Mouse (Mus musculus) ES-Bruce4 (cell line): ENCODE measurements around the gene Zscan4-ps3. TPM values are rescaled to one million over a fixed set of nuclear protein-coding genes. Genes with fewer than 3 reads are reported as not detected.
"Not testable (repeated sequence)": the region's sequence is repeated elsewhere in the genome, so short reads cannot be mapped to it uniquely, and the experiment has no call there.

ENCODE experiments used
- H3K27ac ChIP-seq: 2 replicates; pipeline ENCODE4 v1.5.1; 2012; ENCODE audit warnings: low read length, inconsistent platforms; ENCODE audit not compliant: insufficient read depth
- H3K27me3 ChIP-seq: 2 replicates; pipeline ENCODE4 v1.6.1; 2012; ENCODE audit warnings: mild to moderate bottlenecking, low read length, inconsistent platforms; ENCODE audit not compliant: control insufficient read depth, poor library complexity, insufficient read depth, severe bottlenecking
- H3K36me3 ChIP-seq: 2 replicates; pipeline ENCODE4 v1.6.1; 2012; ENCODE audit warnings: inconsistent platforms, mild to moderate bottlenecking, low read length, moderate library complexity; ENCODE audit not compliant: control insufficient read depth, poor library complexity, insufficient read depth, severe bottlenecking
- H3K4me1 ChIP-seq: one replicate; pipeline ENCODE4 v1.8.1; 2011; ENCODE audit warnings: low read length; ENCODE audit not compliant: control insufficient read depth, insufficient read depth
- H3K4me3 ChIP-seq: 2 replicates; pipeline ENCODE4 v1.5.1; 2011; ENCODE audit warnings: low read depth, mild to moderate bottlenecking, low read length
- H3K9ac ChIP-seq: 2 replicates; pipeline ENCODE4 v1.6.1; 2012; ENCODE audit warnings: low read depth, mild to moderate bottlenecking, inconsistent platforms; ENCODE audit not compliant: poor library complexity, severe bottlenecking
- H3K9me3 ChIP-seq: replicated peaks from 2 replicates; pipeline ENCODE4 v1.6.1; 2012; ENCODE audit warnings: mild to moderate bottlenecking, low read length, inconsistent platforms; ENCODE audit not compliant: control insufficient read depth, poor library complexity, insufficient read depth, severe bottlenecking
- CTCF ChIP-seq: IDR thresholded peaks from one replicate; pipeline ENCODE4 v1.8.1; 2011; ENCODE audit warnings: low read depth, low read length
- polyA plus RNA-seq: library from polyadenylated mRNA; stranded (reverse); fragments of >200 nt; gene quantifications from 2 replicates; pipeline ENCODE4 v1.2.4, GENCODE M21; 2011; ENCODE audit warnings: low read depth; ENCODE audit not compliant: missing spikeins, insufficient read depth, insufficient read length

Zscan4-ps3 gene
- 0.36 TPM in 1 of 2 replicates, not detected in the other for polyA plus RNA-seq

DNA sequence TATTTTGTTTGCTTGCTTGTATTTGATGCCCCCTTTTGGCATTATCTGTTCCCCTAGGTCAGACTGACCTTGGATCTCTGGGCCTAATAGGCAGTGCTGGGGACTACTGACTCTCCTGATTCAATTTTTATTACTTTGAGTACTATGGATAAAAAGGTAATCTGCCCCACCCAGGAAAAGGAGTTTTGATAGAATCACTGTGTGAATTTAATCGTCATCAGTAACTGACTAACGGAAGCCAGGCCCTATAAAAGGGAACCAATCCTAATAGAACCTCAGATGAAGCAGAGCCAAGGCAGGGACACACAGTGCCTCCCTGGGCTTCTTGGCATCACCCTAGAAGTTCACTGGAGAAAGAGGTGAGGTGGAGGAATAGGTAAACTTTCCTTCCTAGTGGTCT lies at the start of gene Zscan4-ps3:
TSS of gene Zscan4-ps3 (plus strand) at position 301 of the 400 bp plus-strand sequence.
- H3K4me1 ChIP-seq, H3K27ac ChIP-seq, H3K4me3 ChIP-seq, H3K9me3 ChIP-seq, H3K9ac ChIP-seq, H3K27me3 ChIP-seq, H3K36me3 ChIP-seq: not testable (repeated sequence)

DNA sequence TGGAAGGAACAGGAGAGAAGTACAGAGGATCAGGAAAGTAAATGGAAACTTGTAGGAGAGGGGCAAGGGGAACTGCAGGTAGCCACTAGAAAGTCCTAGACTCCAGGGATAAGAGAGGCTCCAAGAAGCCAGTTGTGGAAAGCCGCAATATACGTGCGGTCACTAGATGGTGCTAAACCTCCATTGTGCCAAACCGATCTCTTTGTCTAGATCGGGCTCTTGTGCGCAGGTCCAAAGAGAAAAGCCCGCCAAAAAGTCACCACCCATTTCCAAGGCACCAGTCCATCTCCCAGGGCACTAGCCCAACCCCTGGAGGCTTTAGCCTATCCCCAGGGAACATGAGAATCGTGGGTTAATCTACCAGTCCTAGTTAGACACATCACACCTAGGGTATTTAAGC lies 8.0 kb downstream of the Zscan4-ps3 start:
- not testable (repeated sequence) for H3K4me1 ChIP-seq, H3K9me3 ChIP-seq, H3K4me3 ChIP-seq, H3K27ac ChIP-seq, H3K36me3 ChIP-seq, H3K9ac ChIP-seq, H3K27me3 ChIP-seq
- TF ChIP-seq CTCF, result peak; percentile 32

Other genes with a start within 250 kb of the Zscan4-ps3 start
- 1.2 and 1.4 TPM in 2 replicates for gene Zscan4f, start 211.4 kb upstream of the Zscan4-ps3 start, polyA plus RNA-seq
- not detected in 2 replicates for gene Zscan4-ps2, start 95.0 kb upstream of the Zscan4-ps3 start, polyA plus RNA-seq
- 0.09 TPM in 1 of 2 replicates, not detected in the other for gene Vmn1r72, start 70.8 kb downstream of the Zscan4-ps3 start, polyA plus RNA-seq
- not detected in 2 replicates for gene Vmn1r73, start 121.0 kb downstream of the Zscan4-ps3 start, polyA plus RNA-seq
- gene Vmn1r74, start 224.7 kb downstream of the Zscan4-ps3 start, polyA plus RNA-seq, result not detected in 2 replicates